In the genomic region with DNA sequence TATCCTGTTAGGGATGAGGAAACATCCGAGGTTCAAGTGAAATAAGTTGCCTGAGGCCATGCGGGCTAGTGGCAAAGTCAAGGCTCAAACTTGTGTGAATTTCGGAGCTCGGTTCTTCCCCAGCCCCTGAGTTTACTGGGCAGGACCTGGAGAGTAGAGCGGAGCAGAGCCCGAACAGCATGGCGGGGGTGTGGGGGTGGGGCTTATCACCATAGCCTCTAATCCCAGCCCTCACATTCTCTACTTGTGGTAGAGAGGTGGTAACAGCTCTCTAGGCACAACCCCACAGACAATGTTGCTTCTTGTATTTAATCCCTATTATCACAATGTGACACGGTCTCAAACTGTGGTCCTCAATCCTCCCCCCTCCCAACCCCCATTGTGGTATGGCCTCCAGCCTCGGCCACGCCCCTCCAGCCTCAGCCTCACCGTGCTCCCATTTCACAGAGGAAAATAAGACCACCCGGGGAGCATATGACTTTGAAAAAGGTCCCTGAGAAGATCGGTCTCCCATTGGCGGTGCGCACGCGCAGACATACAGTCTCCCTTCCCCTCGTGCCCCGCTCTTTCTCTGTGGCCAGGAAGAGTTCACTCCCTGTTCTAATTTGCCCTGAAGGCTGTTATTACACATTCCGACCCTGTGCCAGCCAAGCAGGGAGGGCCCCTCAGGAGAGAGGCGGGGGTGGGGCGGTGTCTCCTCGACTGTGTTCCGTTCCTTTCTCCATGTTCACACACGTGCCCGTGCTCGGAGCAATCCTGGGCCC, we compare ENCODE assay signal across 8 mouse cellular contexts. TPM values are rescaled to one million over a fixed set of nuclear protein-coding genes. Genes with fewer than 3 reads are reported as not detected.
DNase-seq lines count a peak whose midpoint lies in the region; ATAC-seq and TF ChIP-seq lines count a peak whose summit lies in the region.

No protein-coding gene starts in this region.

- 0 out of 2 replicates have a peak, but pooled peaks cover 4% of the 10 kb centered on the region for H3K27me3 ChIP-seq in small intestine, adult 2 months (ENCODE audit: control insufficient read depth, insufficient read depth, low read length)

- no peak for DNase-seq in frontal cortex, postnatal 25 days (ENCODE audit: low spot score in 2 of 2)
- DNase-seq in adrenal gland, postnatal 36 days = peak; percentile 38 to 56
- DNase-seq in forelimb bud, embryonic 11.5 days (ENCODE audit: low read depth, low spot score) = peak; percentile 54
- DNase-seq in kidney, adult 9 months = peak; percentile 53
- peak; percentile 63 for DNase-seq in lung, postnatal 10 days
- DNase-seq in adipocyte (ENCODE audit: low spot score) = no peak

- no peak for TF ChIP-seq CTCF in small intestine, adult 2 months (IDR thresholded peaks at IDR 0.05; ENCODE audit: extremely low read depth, insufficient read length, insufficient replicate concordance, low read depth, low read length)

- ATAC-seq in frontal cortex, adult (ENCODE audit: low TSS enrichment) = peak; percentile 41; the same call in 1 of the 2 replicates

- H3K36me3 ChIP-seq in small intestine, adult 2 months (ENCODE audit: control insufficient read depth, insufficient read depth, low read length) = no peaks in the 10 kb centered on the region

- H3K27ac ChIP-seq in small intestine, adult 2 months (ENCODE audit: insufficient read depth, low read depth, low read length) = no peak overlapping the region

- WGBS in small intestine, adult 2 months = 3% methylated on average over 27 of the region's 27 CpGs

- TF ChIP-seq POLR2A in small intestine, adult 2 months (IDR thresholded peaks at IDR 0.05; ENCODE audit: low read depth, low read length) = no peak

- H3K4me1 ChIP-seq in small intestine, adult 2 months (ENCODE audit: control insufficient read depth, insufficient read depth, insufficient read length, low read length) = peaks cover 7% of the 10 kb centered on the region

- H3K4me3 ChIP-seq in small intestine, adult 2 months (ENCODE audit: low read depth, low read length) = peak overlapping the region; percentile 34

RNA-seq across cellular contexts. Expression of a gene that starts 10.8 kb away (rescaled TPM):
- total RNA-seq in adrenal gland, postnatal 36 days (2021) = 1 to 10 TPM; 1.5 to 2.7 TPM
- 2.4 and 2.9 TPM in 2 replicates for polyA plus RNA-seq in small intestine, adult 2 months (2012; rRNA removed)

RNA-seq across cellular contexts. Expression of a gene that starts 43.4 kb away (rescaled TPM):
- 10 to 100 TPM; 50.8 to 60.5 TPM for total RNA-seq in adrenal gland, postnatal 36 days (2021)
- polyA plus RNA-seq in small intestine, adult 2 months (2012; rRNA removed) = 119 and 327 TPM in 2 replicates

Comparison
In these comparisons a context has a peak if more than half of its experiments do, and no peak if none do; other contexts are left out.
1. DNase-seq: peak in adrenal gland, postnatal 36 days (2 of 2), forelimb bud, embryonic 11.5 days (single experiment), kidney, adult 9 months (single experiment) and lung, postnatal 10 days (single experiment); none in frontal cortex, postnatal 25 days (0 of 2) and adipocyte (single experiment).